Mouse (Mus musculus) left cerebral cortex, adult 8-10 months (tissue): ENCODE measurements around the gene Eml2. TPM values are rescaled to one million over a fixed set of nuclear protein-coding genes. Genes with fewer than 3 reads are reported as not detected.
A peak's percentile ranks its signal among the peaks of the same experiment; 100 is the strongest.

Experiments
- DNase-seq, 2 experiments: peaks; one replicate each; pipeline ENCODE4 v3.0.0; 2022; ENCODE audit warnings: low spot score in 2 of 2
- total RNA-seq, 4 experiments: library from RNA; stranded (reverse); gene quantifications; 2 replicates each; pipeline ENCODE4 v1.2.4; 2022

Eml2 gene
- total RNA-seq, 4 experiments from 2014 or later, result 159 to 188 (median 167) TPM

DNA sequence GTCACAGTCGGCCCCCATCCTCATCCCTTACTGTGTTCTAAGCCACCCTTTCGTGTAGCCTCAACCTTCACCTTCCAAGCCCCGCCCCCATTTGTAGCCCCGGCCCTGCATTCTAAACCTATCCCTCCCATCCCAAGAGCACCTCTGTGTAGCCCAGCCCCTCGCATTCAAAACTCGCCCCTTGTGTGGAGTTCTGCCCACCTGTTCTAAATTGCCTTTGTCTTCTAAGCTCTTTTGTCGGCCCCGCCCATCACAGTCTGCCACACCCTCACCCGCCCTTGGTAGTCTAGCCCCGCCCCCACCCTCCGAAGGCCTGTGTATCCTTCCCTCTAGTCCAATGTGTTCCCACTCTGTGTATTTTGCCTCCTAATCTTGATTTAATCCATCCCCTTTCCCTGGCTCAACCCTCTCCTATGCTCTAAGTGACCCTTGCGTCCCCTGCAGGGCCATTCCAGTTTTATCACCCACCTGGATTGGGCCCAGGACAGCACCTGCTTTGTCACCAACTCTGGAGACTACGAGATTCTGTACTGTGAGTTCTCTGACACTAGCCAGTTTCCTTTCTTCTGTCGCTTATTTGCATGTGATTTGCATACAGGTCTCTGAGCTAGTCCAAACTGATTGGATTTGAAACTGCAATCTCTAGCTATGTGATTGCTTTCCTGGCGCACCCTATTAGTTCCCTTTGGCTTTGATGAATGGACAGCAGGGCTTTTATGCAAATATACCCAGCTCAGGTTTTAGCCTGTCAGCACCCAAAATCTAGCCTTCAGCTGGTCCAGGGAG is 26.0 kb downstream of the Eml2 start:
- DNase-seq, result no peak

- no peak for DNase-seq
Observed at GRCm38 (mm10) chr7:19208201-19208910, 32.1 kb downstream of the Eml2 start.

DNA sequence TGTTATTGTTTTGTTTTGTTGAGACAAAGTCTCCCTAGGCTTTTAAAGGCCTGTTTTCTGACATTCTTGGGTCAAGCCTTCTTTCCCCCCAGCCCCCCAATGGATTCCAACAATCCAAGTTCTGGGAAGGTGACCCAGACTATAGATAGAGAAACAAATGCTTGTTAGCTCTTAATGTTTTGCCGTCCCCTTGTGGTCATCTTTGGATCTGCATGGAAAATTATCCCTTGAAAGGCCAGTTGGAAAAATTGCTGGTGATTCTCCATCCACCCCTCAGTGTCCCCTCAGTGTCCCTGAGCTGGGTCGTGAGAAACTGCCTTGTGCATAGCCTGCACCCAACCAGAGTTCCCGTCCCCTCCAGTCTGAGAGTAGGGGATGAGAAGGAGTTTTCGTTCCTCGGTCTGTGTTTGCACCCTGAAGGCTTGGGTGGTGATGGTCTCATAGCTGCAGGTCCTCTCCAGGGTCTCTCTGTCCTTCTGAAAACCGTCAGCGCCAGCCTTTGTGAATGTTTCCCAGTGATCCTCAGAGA is 32.8 kb downstream of the Eml2 start:
- no peak for DNase-seq

GRCm38 (mm10) chr7:19209494-19209893 is 33.3 kb downstream of the Eml2 start:
- DNase-seq, result no peak

GRCm38 (mm10) chr7:19210010-19210409 is 33.8 kb downstream of the Eml2 start:
- no peak for DNase-seq

DNA sequence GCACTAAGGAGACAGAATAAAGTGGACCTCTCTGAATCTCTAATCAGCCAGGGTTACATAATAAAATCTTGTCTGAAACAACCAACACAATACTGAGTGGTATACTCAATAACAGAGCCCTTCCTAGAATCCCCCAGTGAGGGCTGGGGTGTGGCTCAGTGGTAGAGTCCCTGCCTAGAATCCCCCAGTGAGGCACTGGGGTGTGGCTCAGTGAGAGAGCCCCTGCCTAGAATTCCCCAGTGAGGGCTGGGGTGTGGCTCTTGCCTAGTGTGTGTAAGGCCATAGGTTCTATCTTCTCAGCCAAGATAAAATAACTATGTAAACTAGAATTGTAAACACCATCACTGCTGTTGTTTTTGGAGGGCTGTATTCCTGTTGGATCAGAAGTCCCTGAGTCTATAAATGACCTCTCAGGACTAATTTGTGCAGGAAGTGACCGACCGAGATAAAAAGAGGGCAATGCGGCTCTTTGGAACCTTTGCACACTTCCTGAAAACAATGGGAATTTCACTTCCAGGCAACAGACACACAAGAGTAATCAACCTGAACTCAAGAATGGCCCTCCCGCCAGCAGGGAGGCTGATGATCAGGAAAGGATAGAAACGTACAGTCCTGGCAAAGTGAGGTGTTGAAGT is 34.9 kb downstream of the Eml2 start:
- no peak for DNase-seq

- no peak for DNase-seq
Observed at GRCm38 (mm10) chr7:19211996-19212755, 36.0 kb downstream of the Eml2 start, which contains the start of gene Gpr4. TSS of gene Gpr4 (plus strand) at chr7:19212538.

DNA sequence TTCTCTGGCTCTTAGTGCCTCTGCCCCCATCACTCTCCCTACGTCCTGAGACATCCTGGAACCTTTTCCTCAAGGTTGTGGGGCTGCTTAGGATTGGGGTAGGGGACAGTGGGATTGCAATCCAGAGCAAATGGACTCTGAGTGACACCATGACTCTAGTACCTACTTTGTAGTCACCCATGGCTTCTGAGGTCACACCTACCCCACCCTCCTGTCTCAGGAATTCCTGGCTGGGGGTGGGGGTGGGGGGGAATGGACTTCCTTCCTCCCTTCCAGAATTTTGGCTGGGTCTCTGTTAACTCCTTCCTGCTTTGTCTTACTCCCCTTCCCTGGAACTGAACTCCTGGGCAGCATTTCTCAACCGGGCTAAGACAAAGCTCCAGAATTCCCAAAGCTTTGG is 37.2 kb downstream of the Eml2 start:
- no peak for DNase-seq

DNA sequence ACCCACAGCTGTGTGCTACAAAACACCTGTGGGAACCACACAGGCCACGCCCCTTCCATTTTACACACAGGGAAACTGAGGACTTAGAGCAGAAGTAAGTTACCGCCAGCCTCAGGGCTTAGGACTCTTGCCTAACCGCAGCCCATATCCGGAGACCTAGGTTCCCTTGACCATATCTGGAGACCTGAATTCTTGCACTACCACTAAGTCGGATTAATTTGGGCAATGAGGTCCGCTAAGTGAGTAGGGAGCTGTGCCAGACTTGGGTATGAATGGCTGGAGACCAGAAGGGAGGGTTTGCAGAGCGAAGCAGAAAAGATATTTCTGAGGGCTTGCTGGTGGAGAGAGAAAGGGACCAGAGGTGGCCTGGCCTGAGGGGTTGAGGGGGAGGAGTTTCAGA is 38.1 kb downstream of the Eml2 start:
- no peak for DNase-seq

DNA sequence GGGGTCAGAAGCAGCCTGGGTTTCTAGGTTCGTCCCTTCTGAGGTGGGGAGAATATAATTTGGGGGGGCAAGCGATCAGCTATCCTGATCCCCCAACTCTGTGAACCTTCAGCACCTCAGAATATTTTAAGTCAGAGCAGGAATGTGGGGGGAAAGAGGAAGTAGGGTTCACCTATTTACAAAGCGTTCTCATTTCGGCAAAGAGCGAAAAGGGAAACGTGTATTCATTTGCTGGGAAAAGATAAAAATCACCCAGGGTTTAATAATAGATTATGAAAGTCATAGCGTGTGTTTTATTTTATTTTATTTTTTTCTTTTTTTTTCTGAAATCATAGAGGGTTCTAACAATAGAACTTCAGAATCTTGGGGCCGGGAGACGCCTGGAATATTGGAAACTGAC is 38.7 kb downstream of the Eml2 start:
- DNase-seq, result no peak

DNA sequence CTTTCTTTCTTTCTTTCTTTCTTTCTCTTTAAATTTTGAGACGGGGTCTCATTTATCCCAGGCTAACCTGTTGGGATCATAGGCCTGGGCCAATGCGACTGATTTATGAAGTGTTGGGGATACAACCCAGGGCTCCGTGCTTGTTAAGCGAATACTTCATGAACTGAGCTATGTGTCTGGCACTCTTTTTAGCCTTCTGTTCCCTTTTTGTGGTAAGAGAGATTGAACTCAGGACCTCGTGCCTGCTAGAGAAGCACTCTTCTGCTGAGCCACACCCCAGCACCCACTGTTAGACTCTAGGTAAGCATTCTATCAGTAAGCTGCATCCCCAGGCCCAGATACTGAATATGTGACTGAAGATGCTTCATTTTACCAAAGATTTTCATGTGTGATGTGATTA is 41.3 kb downstream of the Eml2 start:
- no peak for DNase-seq

- DNase-seq, result no peak
Observed at GRCm38 (mm10) chr7:19217944-19218343, 41.7 kb downstream of the Eml2 start.

GRCm38 (mm10) chr7:19220061-19220460 is 43.8 kb downstream of the Eml2 start:
- DNase-seq, result no peak

GRCm38 (mm10) chr7:19222189-19222588 is 46.0 kb downstream of the Eml2 start:
- no peak for DNase-seq

DNA sequence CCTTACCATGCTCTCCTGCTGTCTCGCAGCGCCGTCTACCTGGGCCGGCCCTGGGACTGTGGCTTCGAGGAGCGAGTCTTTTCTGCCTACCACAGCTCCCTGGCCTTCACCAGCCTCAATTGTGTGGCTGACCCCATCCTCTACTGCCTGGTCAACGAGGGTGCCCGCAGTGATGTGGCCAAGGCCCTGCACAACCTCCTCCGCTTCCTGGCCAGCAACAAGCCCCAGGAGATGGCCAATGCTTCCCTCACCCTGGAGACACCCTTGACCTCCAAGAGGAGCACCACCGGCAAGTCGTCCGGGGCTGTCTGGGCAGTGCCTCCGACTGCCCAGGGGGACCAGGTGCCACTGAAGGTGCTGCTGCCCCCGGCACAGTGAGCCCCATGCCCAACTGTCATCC is 46.7 kb downstream of the Eml2 start:
- no peak for DNase-seq

GRCm38 (mm10) chr7:19224933-19225332 is 48.7 kb downstream of the Eml2 start:
- no peak for DNase-seq

GRCm38 (mm10) chr7:19226817-19227797 is 50.9 kb downstream of the Eml2 start:
- DNase-seq, result peak; percentile 46 to 56

- DNase-seq, result peak; percentile 98 to 99
Observed at GRCm38 (mm10) chr7:19227883-19228792, 51.9 kb downstream of the Eml2 start, which contains the start of gene Opa3. TSS of gene Opa3 (plus strand) at chr7:19228334.

DNA sequence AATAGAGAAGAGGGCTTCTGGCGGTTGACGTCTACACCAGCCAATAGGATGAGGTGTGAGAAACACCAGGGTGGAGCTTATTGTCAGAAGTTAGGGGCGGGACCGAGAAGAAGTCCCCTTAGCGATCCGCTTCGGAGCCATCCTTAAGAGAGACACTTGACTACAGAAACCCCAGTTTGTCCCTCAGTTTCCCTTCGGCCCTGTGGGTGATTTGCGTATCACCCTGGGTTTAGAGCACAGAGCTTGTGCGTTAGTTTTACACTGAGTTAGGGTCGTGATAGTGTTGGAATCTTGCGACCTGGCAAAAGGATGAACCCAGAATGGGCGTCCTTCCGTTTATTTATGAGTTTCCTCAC is 52.5 kb downstream of the Eml2 start:
- no peak for DNase-seq
